Mouse (Mus musculus) intestine, postnatal 0 days (tissue): ENCODE results near the gene Mcam. TPM values are rescaled to one million over a fixed set of nuclear protein-coding genes. Genes with fewer than 3 reads are reported as not detected.

Source experiments
- ATAC-seq: fragments of 200-750 bp; cut with Nextera tagmentation; 2 replicates; pipeline ENCODE4 v1.8.0; 2017; ENCODE audit warnings: mild to moderate bottlenecking, moderate TSS enrichment, moderate library complexity
- H3K27ac ChIP-seq: fragments of 300-500 bp; sonication (generic); 2 replicates; pipeline ENCODE4 v1.5.1; 2014; ENCODE audit warnings: mild to moderate bottlenecking, low read depth, low read length, moderate library complexity
- H3K27me3 ChIP-seq: fragments of 300-500 bp; sonication (generic); replicated peaks from 2 replicates; pipeline ENCODE4 v1.6.1; 2014; ENCODE audit warnings: low read length, mixed read lengths; ENCODE audit not compliant: control insufficient read depth, insufficient read depth
- H3K36me3 ChIP-seq: fragments of 300-500 bp; sonication (generic); 2 replicates; pipeline ENCODE4 v1.6.1; 2014; ENCODE audit warnings: mild to moderate bottlenecking, moderate library complexity; ENCODE audit not compliant: control insufficient read depth, insufficient read depth
- H3K4me1 ChIP-seq: fragments of 300-500 bp; sonication (generic); replicated peaks from 2 replicates; pipeline ENCODE4 v1.6.1; 2014; ENCODE audit warnings: antibody characterized with exemption, low read length, mixed read lengths; ENCODE audit not compliant: control insufficient read depth, insufficient read depth
- H3K4me2 ChIP-seq: fragments of 300-500 bp; sonication (generic); replicated peaks from 2 replicates; pipeline ENCODE4 v1.6.1; 2014; ENCODE audit warnings: low read depth, mild to moderate bottlenecking, moderate library complexity
- H3K4me3 ChIP-seq: fragments of 300-500 bp; sonication (generic); 2 replicates; pipeline ENCODE4 v1.5.1; 2014; ENCODE audit warnings: low read depth, low read length
- H3K9ac ChIP-seq: fragments of 300-500 bp; sonication (generic); 2 replicates; pipeline ENCODE4 v1.6.1; 2014; ENCODE audit warnings: mild to moderate bottlenecking, low read depth, low read length
- H3K9me3 ChIP-seq: fragments of 300-500 bp; sonication (generic); 2 replicates; pipeline ENCODE4 v1.6.1; 2016; ENCODE audit warnings: mixed run types; ENCODE audit not compliant: control insufficient read depth
- CTCF ChIP-seq: sonication (generic); IDR thresholded peaks from 2 replicates; pipeline ENCODE4 v1.5.1; 2016; ENCODE audit warnings: low read depth, mild to moderate bottlenecking, control low read depth, antibody characterized with exemption, moderate library complexity
- WGBS: fragments of 180-500 bp; shearing (Covaris S2); extraction: QIAGEN DNeasy Blood & Tissue Kit; methylation state at CpG from one replicate; pipeline ENCODE4 v1.1.7; 2014; 5-methylcytosine and 5-hydroxymethylcytosine counted together
- polyA plus RNA-seq: library from polyadenylated mRNA; unstranded; fragments of >200 nt; fragmentation: Nextera tagmentation; extraction: Ambion mirVana; gene quantifications from 2 replicates; pipeline ENCODE4 v1.2.1, GENCODE M21; 2015

The Mcam gene
- polyA plus RNA-seq, 1 experiment from 2014 or later: 31.5 TPM

GRCm38 (mm10) chr9:44101490-44101889 lies 32.8 kb upstream of the Mcam start, which contains the start of gene Mfrp:
TSS of gene Mfrp (plus strand) at chr9:44101729.
- H3K27ac ChIP-seq: no peak within 1 kb of the TSS

GRCm38 (mm10) chr9:44104881-44105280 lies 29.4 kb upstream of the Mcam start:
- H3K27ac ChIP-seq: no peak overlapping the region
- peaks cover 11% of the 10 kb centered on the region; the same call in 1 of the 2 replicates for H3K36me3 ChIP-seq
- no peak overlapping the region for H3K9ac ChIP-seq
- no peaks in the 10 kb centered on the region for H3K27me3 ChIP-seq
- no peak overlapping the region for H3K4me2 ChIP-seq
- 87% methylated on average over 7 of the region's 7 CpGs for WGBS
- H3K4me3 ChIP-seq: no peak overlapping the region
- H3K4me1 ChIP-seq: no peaks in the 10 kb centered on the region
- H3K9me3 ChIP-seq: no peaks in the 10 kb centered on the region
- ATAC-seq: no peak
- no peak for TF ChIP-seq CTCF

More at GRCm38 (mm10) chr9:44101490-44101889, 32.8 kb upstream of the Mcam start, which contains the start of gene Mfrp:
- Histone ChIP-seq H3K27me3 (no peaks in the 10 kb centered on the region), H3K36me3 (peaks cover 11% of the 10 kb centered on the region; the same call in 1 of the 2 replicates), H3K4me3 (no peak within 1 kb of the TSS), H3K9ac (no peak within 1 kb of the TSS), H3K4me1 (no peaks in the 10 kb centered on the region), H3K4me2 (no peak within 1 kb of the TSS), H3K9me3 (no peaks in the 10 kb centered on the region)
- TF ChIP-seq CTCF: no peak
- WGBS: 77% methylated on average over 9 of the region's 9 CpGs
- no peak for ATAC-seq

DNA sequence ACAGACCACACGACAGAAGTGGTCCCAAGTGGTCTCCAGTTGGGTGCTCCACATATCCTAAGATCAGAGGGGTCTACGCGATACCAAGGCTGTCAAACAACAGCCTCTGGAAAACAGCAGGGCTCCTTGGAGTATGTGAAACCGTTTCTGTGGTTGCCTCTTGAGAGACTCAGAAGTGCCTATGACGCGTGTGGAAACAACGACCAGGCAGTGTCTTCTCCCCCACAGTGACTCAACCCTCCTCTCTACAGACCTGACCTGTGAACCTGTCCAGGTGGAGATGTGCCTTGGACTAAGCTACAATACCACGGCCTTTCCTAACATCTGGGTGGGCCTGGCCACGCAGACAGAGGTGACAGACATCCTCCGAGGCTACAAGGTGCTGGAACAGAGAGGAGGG lies 28.5 kb upstream of the Mcam start:
- no peak overlapping the region for H3K27ac ChIP-seq
- H3K36me3 ChIP-seq: peaks cover 11% of the 10 kb centered on the region; the same call in 1 of the 2 replicates
- H3K4me2 ChIP-seq: no peak overlapping the region
- H3K9me3 ChIP-seq: no peaks in the 10 kb centered on the region
- no peaks in the 10 kb centered on the region for H3K4me1 ChIP-seq
- ATAC-seq: no peak
- TF ChIP-seq CTCF: no peak
- WGBS: 79% methylated on average over 10 of the region's 10 CpGs
- no peaks in the 10 kb centered on the region for H3K27me3 ChIP-seq
- no peak overlapping the region for H3K4me3 ChIP-seq
- no peak overlapping the region for H3K9ac ChIP-seq

GRCm38 (mm10) chr9:44106182-44106581 lies 28.1 kb upstream of the Mcam start:
- H3K27me3 ChIP-seq: no peaks in the 10 kb centered on the region
- H3K9ac ChIP-seq: no peak overlapping the region
- H3K36me3 ChIP-seq: peaks cover 11% of the 10 kb centered on the region; the same call in 1 of the 2 replicates
- H3K4me1 ChIP-seq: no peaks in the 10 kb centered on the region
- TF ChIP-seq CTCF: no peak
- no peak overlapping the region for H3K4me3 ChIP-seq
- no peak for ATAC-seq
- 89% methylated on average over 7 of the region's 7 CpGs for WGBS
- H3K27ac ChIP-seq: peak overlapping the region; percentile 17; the same call in 1 of the 2 replicates
- no peaks in the 10 kb centered on the region for H3K9me3 ChIP-seq
- H3K4me2 ChIP-seq: no peak overlapping the region

GRCm38 (mm10) chr9:44106596-44106995 lies 27.7 kb upstream of the Mcam start:
- WGBS: 70% methylated on average over 4 of the region's 4 CpGs
- Histone ChIP-seq H3K4me3 (no peak overlapping the region), H3K9ac (no peak overlapping the region), H3K9me3 (no peaks in the 10 kb centered on the region), H3K4me1 (no peaks in the 10 kb centered on the region), H3K4me2 (peak overlapping the region; percentile 43; the same call in 1 of the 2 replicates), H3K36me3 (peaks cover 11% of the 10 kb centered on the region; the same call in 1 of the 2 replicates), H3K27ac (peak overlapping the region; percentile 17; the same call in 1 of the 2 replicates), H3K27me3 (no peaks in the 10 kb centered on the region)
- no peak for ATAC-seq
- TF ChIP-seq CTCF: no peak

DNA sequence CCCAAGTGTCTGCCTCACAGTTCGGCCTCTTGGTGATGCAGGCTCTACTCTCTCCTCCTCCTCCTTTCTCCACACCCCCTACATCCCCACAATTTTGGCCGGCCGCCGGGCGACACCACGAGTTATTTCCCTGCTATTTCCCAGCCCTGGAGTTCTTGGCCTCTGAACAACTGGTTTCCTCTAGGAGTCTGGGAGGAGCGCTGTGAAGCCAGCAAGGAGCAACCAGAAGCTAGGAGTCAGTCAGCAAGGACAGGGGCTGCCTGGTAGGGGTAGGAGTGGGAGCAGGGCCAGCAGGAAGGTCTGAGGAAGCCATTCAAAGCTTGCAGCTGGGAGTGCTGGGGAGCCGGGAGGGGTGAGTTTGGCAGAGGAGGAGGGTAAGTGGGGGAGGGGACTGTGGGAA lies 27.2 kb upstream of the Mcam start, which contains the start of gene C1qtnf5:
Gene C1qtnf5 (plus strand): TSS at position 136 of the 400 bp plus-strand sequence.
- Histone ChIP-seq H3K36me3 (peaks cover 11% of the 10 kb centered on the region; the same call in 1 of the 2 replicates), H3K4me1 (no peaks in the 10 kb centered on the region), H3K27ac (peak within 1 kb of the TSS; percentile 30), H3K27me3 (no peaks in the 10 kb centered on the region), H3K4me3 (no peak within 1 kb of the TSS), H3K4me2 (peak within 1 kb of the TSS; percentile 43), H3K9me3 (no peaks in the 10 kb centered on the region), H3K9ac (0 out of 2 replicates have a peak within 1 kb of the TSS, but pooled peaks have one; percentile 22)
- peak; percentile 16; the same call in 1 of the 2 replicates for ATAC-seq
- WGBS: 55% methylated on average over 8 of the region's 8 CpGs
- TF ChIP-seq CTCF: peak; percentile 31; the same call in 1 of the 2 replicates
